Mouse (Mus musculus) cerebellum, postnatal 14 days (tissue): ENCODE measurements around the gene Ptchd4.
A peak's percentile ranks its signal among the peaks of the same experiment; 100 is the strongest.

Experiments used
- DNase-seq, 2 experiments: peaks; one replicate each; pipeline ENCODE4 v3.0.0; 2021; ENCODE audit warnings: mixed read lengths in 2 of 2

The Ptchd4 gene

DNA sequence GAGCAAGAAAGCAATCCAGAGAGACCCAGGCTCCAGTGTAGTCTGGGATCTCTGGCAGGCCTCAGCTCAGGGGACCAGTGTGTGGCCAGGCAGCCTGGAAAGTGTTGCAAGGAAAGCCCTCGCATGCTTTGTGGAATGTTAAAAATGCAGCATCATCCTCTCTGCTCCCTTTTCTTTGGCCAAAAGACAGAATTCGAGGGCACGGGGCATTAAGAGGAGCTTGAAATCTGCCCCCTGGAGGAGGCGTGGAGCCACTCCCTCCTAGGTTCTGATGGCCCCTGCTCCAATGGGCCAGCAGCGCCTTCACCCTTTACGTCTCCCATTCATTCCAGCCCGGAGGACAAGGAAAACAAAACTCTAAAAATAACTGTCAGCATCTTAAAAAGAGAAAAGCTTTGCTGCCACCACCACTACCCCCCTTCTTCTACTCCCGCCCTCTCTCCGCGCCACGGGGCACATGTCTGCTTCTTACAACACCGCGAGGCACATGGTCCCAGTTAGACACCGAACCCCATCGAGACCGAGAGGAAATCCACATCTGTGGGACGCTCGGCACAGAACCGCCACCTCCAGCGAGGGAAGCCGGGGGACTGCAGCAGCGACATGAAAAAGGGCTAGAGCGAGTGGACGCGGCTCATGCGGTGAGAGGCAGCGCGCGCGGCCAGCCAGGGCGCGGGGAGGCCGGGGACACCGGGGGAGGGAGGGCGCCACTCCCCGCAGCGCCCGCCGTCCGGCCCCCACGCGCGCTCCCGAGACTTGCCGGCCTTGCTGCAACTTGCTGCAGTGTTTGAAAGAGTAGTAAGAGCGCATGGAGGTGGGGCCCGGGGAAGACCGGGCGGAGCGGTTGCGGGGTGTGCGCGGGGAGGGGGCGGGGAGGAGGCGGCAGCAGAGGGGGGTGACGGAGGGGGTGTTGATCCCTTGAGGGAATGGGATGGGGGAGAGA lies at the start of gene Ptchd4:
TSS of gene Ptchd4 (plus strand) at position 279 of the 943 bp plus-strand sequence.
- peak; percentile 71 to 73 for DNase-seq

DNA sequence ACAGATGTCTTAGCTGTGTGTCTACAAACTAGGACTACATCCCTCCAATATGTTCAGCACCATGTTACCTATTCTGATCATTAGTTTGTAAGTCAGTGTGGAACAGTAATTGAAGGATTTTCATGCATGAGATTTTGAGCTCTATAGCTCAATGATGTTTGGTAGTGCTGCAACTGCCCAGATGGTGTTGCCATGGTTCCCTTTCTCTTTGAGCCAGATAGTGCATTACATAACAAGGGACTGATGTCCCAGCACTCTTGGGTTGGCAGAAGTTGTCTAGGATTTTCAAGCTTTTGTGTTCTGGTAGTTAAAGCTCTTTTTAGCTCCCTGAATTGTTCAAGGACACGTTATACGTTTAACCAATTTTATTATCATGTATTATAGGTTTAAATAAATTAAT lies 38.9 kb upstream of the Ptchd4 start:
- DNase-seq: no peak

DNA sequence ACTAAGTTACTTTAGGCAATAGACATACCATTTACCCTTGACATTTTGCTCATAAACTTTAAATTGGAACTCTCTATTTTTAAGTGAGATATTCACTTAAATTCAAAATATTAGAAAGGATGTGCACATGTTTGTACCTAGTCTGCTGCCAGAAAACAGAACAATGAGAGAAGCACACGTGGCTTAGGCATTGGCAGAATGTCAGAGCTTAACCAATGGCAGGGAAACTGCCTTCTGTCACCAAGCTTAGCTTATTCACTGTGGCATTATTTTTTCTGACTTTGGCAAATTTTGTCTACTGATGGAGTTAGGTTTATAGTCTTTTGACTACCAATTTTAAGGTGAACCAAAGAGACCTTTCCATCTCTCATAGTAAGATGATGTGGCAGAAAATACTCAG lies 31.4 kb upstream of the Ptchd4 start:
- peak; percentile 26 to 53 for DNase-seq

DNA sequence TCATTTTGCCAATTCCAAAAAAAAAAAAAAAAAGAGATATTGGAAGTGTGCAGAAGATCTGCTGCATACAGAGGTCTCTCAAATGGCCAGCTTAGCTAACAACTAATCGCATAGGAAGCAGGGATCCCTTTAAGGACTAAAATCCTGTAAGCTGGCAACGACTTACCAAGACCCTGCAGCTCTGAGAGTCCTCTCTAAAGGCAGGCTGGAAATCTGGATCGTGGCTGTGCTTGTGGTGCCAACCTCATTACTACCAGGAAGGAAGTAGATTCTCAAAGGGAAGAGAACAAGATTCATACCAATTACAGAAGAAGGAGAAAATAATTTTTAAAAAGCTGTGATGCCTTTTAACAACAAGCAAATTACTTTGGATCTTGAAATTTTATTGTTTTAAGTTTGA lies 29.5 kb upstream of the Ptchd4 start:
- peak; percentile 63 to 72 for DNase-seq

DNA sequence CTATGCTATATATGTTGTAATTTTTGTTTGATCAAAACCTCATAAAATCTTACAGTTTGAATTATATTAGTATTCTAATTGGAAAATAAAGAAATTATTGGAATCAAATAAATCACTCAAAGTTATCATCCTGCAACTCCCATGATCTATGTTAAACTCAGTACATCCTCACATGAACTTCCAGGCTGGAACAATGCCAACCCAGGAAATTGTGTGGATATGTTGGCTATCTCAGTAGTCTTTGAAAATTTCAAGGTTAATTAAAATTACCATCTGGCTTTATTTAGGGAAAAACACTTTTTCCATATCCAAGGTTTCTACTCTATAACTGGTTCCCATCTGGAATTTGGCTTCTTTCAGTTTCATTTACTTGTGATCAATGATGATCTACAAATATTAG lies 25.4 kb upstream of the Ptchd4 start:
- DNase-seq: peak; percentile 65 to 73

DNA sequence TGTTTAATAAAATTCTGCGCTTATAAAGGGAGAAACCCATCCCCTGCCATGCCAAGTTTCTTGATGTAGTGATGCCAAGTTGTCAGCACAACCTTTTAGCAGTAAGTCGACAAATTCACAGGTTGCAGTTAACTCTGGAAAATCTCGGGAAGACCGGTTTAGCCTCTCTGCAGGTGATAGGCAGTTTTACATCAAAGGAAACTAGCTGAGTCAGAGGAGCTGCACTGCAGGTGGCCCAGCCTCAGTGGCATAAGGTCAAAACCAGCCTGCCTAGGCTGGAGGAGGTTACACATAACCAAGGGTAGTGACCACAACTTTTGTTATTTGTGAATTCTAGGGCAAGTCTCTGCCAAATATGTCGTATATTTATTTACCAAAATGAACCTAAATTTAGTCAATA lies 24.0 kb upstream of the Ptchd4 start:
- DNase-seq: peak in 1 of 2 experiments; percentile 16

DNA sequence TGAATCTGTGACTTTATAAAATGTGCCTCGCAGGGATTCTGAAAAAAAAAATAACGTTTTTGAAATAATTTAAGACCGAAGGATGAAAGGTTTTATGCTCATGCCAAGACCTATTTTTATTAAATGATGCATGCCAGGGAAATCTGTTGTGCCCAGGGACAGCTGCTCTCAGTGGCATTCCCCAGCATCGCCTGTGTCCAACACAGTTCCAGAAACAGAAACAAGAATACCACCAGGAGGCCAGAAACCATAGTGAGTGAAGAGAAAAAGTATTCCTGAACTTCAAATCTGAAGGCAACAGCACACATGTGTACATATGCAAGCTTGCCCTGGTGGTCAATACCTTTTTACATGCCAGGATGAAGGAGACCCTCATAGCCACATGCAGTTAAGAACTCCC lies 17.8 kb upstream of the Ptchd4 start:
- DNase-seq: peak; percentile 36 to 74

DNA sequence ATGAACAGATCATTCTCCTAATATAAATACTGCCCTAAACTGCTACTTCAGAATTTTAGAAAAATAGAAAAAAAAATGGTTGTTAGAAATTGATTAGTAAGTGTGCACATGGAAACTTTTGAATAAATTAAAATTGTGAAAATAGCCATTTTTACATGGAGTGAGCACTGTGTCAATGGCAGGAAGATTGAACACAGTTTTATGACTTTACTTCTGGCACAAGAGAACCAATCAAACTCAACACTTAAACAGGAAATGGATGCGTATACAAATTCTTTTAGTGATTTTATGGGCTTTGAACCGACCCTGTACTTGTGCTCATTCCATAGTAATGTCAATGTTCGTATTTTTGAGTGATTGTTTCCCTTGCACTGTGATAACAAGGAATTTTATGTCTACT lies 16.1 kb upstream of the Ptchd4 start:
- DNase-seq: no peak

DNA sequence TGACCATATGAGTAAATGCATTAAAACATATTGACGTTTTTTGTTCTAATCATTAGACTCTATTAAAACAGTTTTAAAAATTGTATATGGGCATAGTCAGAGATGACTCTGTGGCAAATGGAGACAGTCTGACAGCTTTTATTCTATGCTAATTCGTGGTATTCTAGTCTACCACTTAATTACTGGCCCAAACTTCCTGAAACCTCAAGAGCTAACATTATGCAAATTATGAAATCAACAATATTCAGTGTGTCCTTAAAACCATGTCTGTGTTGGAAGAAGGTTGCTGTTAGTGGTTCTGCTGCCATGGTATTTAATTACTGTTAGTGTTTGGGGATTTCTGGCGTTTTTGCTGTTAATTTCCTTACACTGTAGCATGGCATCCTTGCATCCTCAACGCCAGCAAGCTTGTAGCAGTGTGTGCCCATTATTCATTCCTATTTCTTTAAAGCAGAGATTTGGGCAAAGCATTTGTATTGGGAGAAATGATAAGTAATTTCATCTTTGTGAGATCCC lies 12.6 kb upstream of the Ptchd4 start:
- no peak for DNase-seq

DNA sequence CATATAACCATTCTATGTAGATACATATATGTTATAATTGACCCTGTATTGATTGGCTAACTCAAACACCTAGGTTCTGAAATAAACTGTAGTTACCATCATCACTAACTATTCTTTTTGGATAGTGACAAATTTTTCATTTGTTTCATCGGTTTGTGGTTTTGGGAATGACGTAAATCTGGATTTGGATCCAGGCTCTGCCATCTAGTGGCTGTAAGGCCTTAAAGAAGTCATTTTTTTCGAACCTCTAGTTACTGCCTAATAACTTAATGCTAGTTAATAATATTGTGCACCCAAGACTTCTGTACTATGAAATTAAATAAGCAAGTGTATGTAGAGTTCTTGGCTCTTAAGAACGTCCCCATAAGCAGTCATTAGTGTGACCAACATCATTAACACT lies 11.5 kb upstream of the Ptchd4 start:
- peak; percentile 43 to 63 for DNase-seq

DNA sequence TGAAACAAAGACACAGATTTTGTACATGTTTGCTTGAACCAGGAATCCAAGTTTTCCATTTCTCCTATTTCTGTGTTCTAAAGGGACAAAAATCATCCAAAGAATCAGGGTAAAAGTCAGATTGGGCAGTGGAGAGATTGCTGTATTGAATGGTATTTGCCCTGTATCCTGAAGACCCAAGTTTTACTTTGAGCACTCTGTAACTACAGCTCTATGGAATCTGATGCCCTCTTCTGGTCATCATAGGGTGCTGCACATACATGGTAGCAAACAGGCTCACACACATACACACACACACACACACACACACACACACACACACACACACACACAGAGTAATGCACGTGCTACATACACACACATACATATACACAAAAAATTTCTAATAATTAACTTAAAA lies 8.7 kb upstream of the Ptchd4 start:
- DNase-seq: no peak

DNA sequence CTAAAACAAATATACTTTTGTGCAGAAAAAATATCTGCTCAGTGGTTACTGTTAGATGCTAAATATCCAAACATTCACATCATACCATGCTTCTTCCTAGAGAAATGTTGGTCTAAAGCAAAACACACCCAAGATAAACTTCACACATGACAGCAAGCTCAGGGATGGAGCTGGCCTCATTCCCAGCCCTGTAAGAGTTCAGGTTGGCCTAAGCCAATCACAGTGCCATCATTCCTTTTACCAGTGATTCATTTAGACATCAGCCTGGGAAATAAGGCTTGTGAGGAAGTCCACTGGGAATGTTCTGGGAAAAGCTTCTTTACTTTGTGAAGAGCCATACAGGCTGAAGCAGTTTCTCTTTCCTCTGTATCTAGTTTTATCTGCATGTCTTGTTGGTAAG lies 5.6 kb upstream of the Ptchd4 start:
- DNase-seq: peak in 1 of 2 experiments; percentile 37

DNA sequence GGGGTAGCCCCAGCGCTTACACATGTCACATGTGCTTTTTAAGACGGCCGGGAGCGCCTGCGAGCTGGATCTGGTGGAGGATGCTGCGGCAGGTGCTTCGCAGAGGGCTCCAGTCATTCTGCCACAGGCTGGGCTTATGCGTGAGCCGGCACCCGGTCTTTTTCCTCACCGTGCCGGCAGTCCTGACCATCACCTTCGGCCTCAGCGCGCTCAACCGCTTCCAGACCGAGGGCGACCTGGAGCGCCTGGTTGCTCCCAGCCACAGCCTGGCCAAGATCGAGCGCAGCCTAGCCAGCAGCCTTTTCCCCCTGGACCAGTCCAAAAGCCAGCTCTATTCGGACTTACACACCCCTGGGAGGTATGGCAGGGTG lies 850 bp downstream of the Ptchd4 start:
- peak; percentile 71 to 80 for DNase-seq

DNA sequence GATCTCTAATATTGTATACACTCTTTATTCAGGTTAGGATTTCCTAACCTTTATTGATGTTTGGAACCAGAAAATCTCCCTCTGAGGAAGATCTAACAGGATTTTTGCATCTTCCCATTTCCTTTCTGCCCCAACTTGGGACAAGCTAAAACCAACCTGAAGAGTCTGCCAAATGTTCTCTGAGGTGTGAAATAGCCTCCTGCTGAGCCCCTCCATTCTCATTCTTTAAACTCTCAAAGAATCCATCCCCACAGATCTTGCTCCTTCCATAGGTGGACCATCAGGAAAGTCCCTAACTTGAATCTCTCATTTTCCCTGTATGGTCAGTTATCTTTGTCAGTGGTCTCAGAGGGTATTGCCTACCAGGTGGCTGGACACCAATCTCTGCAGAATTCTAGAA lies 20.0 kb downstream of the Ptchd4 start:
- peak; percentile 50 to 72 for DNase-seq

DNA sequence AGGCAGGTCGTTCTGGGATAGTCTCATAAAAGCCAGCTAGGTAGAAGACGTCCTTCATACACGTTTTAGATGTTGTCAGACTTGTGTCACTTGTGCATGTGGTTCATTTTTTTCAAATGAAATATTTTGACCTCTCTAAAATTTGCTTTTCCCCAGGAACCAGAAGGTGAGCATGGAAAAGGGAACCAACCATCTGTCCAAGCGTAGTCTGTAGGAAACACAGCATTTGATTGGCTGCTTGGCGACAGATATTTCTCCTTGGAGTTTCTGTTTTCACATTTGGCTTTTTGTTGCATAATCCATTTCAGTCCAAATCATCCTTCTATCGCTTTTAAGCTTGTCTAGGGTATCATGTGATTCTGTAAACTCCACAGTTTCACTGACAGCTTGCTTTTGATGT lies 20.8 kb downstream of the Ptchd4 start:
- peak in 1 of 2 experiments; percentile 24 for DNase-seq

DNA sequence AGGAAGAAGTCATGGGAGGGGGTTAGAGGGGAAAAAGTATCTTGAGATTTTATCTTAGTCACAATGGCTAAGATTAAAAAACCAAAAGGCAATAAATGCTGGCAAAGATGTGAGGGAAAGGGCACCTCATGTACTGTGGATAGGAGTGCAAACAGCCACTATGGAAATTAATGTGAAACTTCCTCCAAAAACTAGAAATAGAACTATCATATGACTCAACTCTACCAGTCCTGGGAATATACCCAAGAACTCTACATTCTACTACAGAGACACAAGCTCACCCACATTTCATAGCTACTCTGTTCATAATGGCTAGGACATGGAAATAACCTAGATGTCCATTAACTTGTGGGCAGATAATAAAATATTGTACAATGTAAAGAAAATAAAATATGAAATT lies 30.3 kb downstream of the Ptchd4 start:
- DNase-seq: no peak

DNA sequence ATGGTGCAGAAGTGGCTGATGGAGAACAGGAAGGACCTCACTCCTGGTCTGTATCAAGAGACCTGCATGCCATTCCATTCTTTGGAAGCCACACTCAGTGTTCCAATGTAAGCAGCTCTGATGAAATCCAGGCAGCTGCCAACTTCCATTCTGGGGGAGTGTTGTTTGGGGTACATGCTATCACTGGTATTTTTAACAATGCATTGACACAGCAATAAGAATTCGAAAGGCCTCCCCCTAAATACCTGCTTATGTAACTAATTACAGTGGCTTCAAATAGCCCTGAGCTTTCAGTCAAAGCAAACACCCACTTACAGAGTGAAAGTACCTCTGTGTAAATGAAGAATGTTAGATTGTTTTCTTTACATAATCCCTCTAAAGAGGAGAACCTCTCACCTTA lies 42.7 kb downstream of the Ptchd4 start:
- DNase-seq: no peak

DNA sequence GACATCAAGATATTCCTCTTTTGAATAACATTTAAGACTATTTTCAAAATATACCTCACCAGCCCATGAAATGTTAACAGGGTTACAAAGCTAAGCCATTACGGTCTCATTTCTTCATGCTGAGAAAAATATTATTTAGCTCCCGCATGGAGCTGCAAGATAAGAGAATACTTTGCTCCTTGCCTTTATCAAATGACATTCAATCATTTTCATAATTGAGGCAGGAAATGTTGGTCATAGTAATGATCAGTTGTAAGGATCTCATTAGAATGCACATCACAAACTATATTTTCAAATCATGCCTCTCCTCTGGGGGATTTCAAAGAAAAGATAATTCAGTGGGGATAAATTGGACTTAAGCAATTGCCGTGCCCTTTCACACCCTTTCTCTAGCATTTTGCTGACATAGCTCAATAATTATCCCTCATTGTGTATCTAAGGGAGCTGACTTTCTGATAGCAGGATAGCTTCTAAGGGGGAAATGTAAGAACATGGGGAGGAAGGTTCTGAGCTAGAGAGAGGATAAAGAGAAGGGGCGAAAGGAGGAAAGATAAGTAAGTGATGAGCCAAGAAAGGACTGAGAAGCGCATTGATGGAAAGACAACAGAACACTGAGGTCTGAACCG lies 47.5 kb downstream of the Ptchd4 start:
- DNase-seq: no peak

DNA sequence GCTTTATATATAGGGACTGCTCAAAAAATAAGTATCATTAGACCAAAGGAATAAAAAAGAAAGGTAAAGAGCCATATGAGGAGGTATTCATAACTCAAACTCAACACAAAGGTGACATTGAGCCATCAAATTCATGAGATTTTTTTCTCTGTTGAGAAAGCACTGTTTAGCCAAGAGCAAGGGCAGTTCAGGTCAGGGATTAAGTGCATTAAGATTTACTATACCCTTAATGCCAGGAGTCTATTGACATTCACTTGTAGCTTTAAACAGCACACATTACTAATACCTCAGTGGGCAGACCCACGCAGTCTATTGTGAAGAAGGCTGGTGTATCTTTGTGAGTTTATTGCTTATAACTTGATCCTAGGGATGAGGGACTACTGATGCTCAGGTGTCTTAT lies 49.0 kb downstream of the Ptchd4 start:
- no peak for DNase-seq

DNA sequence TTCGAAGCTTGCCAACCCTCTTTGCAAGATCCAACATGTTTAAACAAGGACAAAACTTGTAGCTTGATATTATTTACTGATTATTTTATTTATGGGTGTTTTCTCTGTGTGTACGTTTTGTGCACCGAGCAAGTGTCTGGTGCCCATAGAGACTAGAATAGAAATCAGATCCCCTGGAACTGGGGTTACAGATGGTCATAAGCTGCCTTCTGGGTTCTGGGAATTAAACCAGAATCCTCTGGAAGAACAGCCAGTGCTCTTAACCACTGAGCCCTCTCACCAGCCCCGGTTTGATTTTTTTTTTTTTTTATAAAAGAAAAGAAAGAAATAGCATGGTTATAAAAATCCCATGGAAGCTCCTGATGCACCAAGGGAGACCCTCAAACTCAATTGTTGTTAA lies 59.1 kb downstream of the Ptchd4 start:
- DNase-seq: no peak

DNA sequence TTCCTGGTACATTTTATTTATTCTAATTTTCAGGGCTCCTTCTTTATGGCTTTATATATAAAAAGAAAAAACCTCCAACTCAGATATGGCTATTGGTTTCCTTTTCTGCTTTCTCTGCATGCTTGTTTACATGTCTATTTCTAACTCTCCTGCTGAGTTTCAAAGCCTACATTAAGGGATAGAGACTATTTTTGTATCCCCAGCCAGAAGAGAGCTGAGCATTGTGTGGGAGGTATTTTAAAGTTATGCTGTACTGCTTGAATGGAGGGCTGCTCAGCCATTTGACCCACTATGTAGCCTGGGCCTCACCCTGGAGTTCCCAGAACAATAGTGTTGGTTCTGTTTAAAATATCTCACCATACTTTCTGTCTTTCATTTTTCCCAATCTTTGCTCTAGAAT lies 77.3 kb downstream of the Ptchd4 start:
- no peak for DNase-seq

DNA sequence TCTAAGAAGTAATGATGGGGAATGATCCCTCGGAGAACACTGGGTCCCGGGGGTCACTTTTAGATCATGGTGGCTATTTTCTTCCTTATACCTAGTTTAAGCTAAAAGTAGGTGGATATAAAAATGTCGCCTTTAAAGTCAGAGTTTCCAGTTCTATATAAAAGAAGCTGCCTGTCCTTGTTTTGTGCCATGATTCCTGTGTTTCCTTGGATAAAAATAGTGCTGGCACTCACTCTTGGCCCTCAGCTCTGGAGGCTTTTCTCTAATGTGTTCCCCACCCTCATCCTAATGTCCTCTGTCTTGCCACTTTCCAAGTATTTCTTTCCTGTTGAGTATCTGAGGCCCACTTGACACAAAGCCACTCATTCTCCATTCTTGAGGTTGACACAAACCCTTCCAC lies 79.6 kb downstream of the Ptchd4 start:
- DNase-seq: peak in 1 of 2 experiments; percentile 38

DNA sequence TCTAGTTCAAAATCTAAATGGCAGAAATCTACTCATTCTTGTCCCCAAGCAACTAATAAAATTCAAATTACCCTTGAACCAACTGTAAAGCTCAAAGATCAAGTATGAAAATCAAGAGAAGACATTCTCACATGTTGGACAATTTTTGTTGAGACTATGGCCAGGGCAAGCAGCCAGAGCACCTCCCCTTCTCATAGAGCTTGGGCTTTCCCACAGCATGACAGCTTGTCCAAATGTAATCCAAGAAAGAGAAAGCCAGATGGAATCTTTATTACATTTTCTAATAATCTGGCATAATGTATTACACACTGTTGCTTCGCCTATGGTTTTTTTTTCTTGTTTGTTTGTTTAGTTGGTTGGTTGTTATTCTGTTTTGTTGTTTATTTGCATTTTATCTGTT lies 102.7 kb downstream of the Ptchd4 start:
- DNase-seq: peak; percentile 77 to 78

DNA sequence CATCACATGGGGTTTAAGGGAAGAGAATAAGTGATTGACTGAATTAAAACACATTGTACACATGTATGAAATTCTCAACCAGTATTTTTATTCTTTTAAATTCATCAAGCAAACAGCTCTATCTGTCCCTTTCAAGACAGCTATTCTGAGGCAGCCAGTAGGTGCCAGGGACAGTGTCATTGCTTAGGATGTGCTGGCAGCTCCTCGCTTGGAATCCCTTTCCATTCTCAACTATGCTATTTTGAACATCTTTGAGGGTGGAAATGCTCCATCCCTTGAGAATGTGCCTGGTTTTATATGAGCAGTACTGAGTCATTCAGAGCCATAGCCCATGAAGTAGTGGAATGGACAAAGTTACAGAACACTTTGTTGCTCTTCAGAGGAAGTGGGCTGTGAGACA lies 112.2 kb downstream of the Ptchd4 start:
- DNase-seq: no peak
